Mouse (Mus musculus): ENCODE measurements around the gene Skiv2l. TPM values are rescaled to one million over a fixed set of nuclear protein-coding genes. Genes with fewer than 3 reads are reported as not detected.

Skiv2l gene
- total and polyA plus RNA-seq, 2 experiments from 2014 or later: 18.7 to 40.3 TPM

GRCm38 (mm10) chr17:34893072-34893824, 43.2 kb upstream of the Skiv2l start:
- Histone ChIP-seq H3K27ac (ENCODE audit: low read depth) (peak overlapping the region; percentile 80), H3K9me3 (replicated peaks; ENCODE audit: control insufficient read depth, low read length) (no peaks in the 10 kb centered on the region), H3K4me3 (ENCODE audit: low read depth, low read length) (peak overlapping the region; percentile 85), H3K9ac (replicated peaks; ENCODE audit: low read depth, low read length) (peak overlapping the region; percentile 18), H3K36me3 (replicated peaks; ENCODE audit: control insufficient read depth, insufficient read depth, low read length) (no peaks in the 10 kb centered on the region), H3K4me2 (ENCODE audit: low read depth, low read length) (peak overlapping the region; percentile 99), H3K4me1 (ENCODE audit: control insufficient read depth, insufficient read depth) (peaks cover 17% of the 10 kb centered on the region), H3K27me3 (ENCODE audit: control insufficient read depth, insufficient read depth, low read length) (no peaks in the 10 kb centered on the region)
- no peak for DNase-seq (ENCODE audit: low spot score)
- TF ChIP-seq CTCF (IDR thresholded peaks at IDR 0.05; ENCODE audit: low read depth) (no peak), EP300 (IDR thresholded peaks at IDR 0.05; ENCODE audit: low read depth) (no peak)
- no peak for ATAC-seq (ENCODE audit: insufficient read depth, low read depth)
- WGBS: 74% methylated on average over 12 of the region's 12 CpGs

DNA sequence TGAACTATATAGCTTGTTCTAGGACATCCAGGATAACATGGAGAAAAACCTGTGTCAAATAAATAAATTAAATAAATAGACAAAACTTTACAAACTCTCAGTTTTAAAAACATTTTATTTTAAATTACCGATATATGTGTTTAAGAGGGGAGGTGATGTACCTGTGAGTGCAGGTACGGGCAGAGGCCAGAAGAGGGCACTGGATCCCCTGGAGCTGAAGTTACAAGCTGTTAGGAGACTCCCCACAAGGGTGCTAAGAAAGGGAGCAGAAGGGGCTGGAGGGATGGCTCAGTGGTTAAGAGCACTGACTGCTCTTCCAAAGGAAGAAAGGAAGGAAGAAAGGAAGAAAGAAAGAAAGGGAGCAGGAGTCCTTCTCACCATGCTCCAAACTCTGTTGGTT, 41.4 kb upstream of the Skiv2l start:
- 86% methylated on average over 2 of the region's 2 CpGs for WGBS
- Histone ChIP-seq H3K4me3 (ENCODE audit: low read depth, low read length) (no peak overlapping the region), H3K9ac (replicated peaks; ENCODE audit: low read depth, low read length) (no peak overlapping the region), H3K4me2 (ENCODE audit: low read depth, low read length) (no peak overlapping the region), H3K27me3 (ENCODE audit: control insufficient read depth, insufficient read depth, low read length) (no peaks in the 10 kb centered on the region), H3K27ac (ENCODE audit: low read depth) (no peak overlapping the region), H3K9me3 (replicated peaks; ENCODE audit: control insufficient read depth, low read length) (no peaks in the 10 kb centered on the region), H3K4me1 (ENCODE audit: control insufficient read depth, insufficient read depth) (peaks cover 9% of the 10 kb centered on the region), H3K36me3 (replicated peaks; ENCODE audit: control insufficient read depth, insufficient read depth, low read length) (no peaks in the 10 kb centered on the region)
- no peak for TF ChIP-seq EP300 (IDR thresholded peaks at IDR 0.05; ENCODE audit: low read depth)
- ATAC-seq (ENCODE audit: insufficient read depth, low read depth): no peak
- no peak for DNase-seq (ENCODE audit: low spot score)

- WGBS: 83% methylated on average over 12 of the region's 12 CpGs
- H3K27me3 ChIP-seq (ENCODE audit: control insufficient read depth, insufficient read depth, low read length): no peaks in the 10 kb centered on the region
These were observed 40.2 kb upstream of the Skiv2l start for GRCm38 (mm10) chr17:34890074-34890743.

GRCm38 (mm10) chr17:34887942-34888341, 37.9 kb upstream of the Skiv2l start:
- no peaks in the 10 kb centered on the region for H3K27me3 ChIP-seq (ENCODE audit: control insufficient read depth, insufficient read depth, low read length)
- H3K4me1 ChIP-seq (ENCODE audit: control insufficient read depth, insufficient read depth): no peaks in the 10 kb centered on the region
- no peak overlapping the region for H3K27ac ChIP-seq (ENCODE audit: low read depth)
- no peak overlapping the region for H3K4me2 ChIP-seq (ENCODE audit: low read depth, low read length)
- DNase-seq (ENCODE audit: low spot score) (no peak), ATAC-seq (ENCODE audit: insufficient read depth, low read depth) (no peak)
- TF ChIP-seq CTCF (IDR thresholded peaks at IDR 0.05; ENCODE audit: low read depth) (no peak), EP300 (IDR thresholded peaks at IDR 0.05; ENCODE audit: low read depth) (no peak)
- 85% methylated on average over 5 of the region's 5 CpGs for WGBS
- no peaks in the 10 kb centered on the region for H3K36me3 ChIP-seq (replicated peaks; ENCODE audit: control insufficient read depth, insufficient read depth, low read length)
- H3K9me3 ChIP-seq (replicated peaks; ENCODE audit: control insufficient read depth, low read length): no peaks in the 10 kb centered on the region
- no peak overlapping the region for H3K9ac ChIP-seq (replicated peaks; ENCODE audit: low read depth, low read length)
- no peak overlapping the region for H3K4me3 ChIP-seq (ENCODE audit: low read depth, low read length)

More at GRCm38 (mm10) chr17:34890074-34890743, 40.2 kb upstream of the Skiv2l start:
- DNase-seq (ENCODE audit: low spot score): no peak
- no peak overlapping the region for H3K4me3 ChIP-seq (ENCODE audit: low read depth, low read length)
- H3K9me3 ChIP-seq (replicated peaks; ENCODE audit: control insufficient read depth, low read length): no peaks in the 10 kb centered on the region
- ATAC-seq (ENCODE audit: insufficient read depth, low read depth): no peak
- TF ChIP-seq EP300 (IDR thresholded peaks at IDR 0.05; ENCODE audit: low read depth) (no peak), CTCF (IDR thresholded peaks at IDR 0.05; ENCODE audit: low read depth) (no peak)
- H3K27ac ChIP-seq (ENCODE audit: low read depth): no peak overlapping the region
- H3K36me3 ChIP-seq (replicated peaks; ENCODE audit: control insufficient read depth, insufficient read depth, low read length): no peaks in the 10 kb centered on the region
- H3K9ac ChIP-seq (replicated peaks; ENCODE audit: low read depth, low read length): no peak overlapping the region
- H3K4me2 ChIP-seq (ENCODE audit: low read depth, low read length): no peak overlapping the region
- peaks cover 9% of the 10 kb centered on the region for H3K4me1 ChIP-seq (ENCODE audit: control insufficient read depth, insufficient read depth)

- Histone ChIP-seq H3K27me3 (ENCODE audit: control insufficient read depth, insufficient read depth, low read length) (no peaks in the 10 kb centered on the region), H3K36me3 (replicated peaks; ENCODE audit: control insufficient read depth, insufficient read depth, low read length) (no peaks in the 10 kb centered on the region), H3K9me3 (replicated peaks; ENCODE audit: control insufficient read depth, low read length) (no peaks in the 10 kb centered on the region), H3K4me2 (ENCODE audit: low read depth, low read length) (no peak overlapping the region), H3K27ac (ENCODE audit: low read depth) (no peak overlapping the region), H3K4me1 (ENCODE audit: control insufficient read depth, insufficient read depth) (no peaks in the 10 kb centered on the region), H3K4me3 (ENCODE audit: low read depth, low read length) (no peak overlapping the region), H3K9ac (replicated peaks; ENCODE audit: low read depth, low read length) (no peak overlapping the region)
- TF ChIP-seq EP300 (IDR thresholded peaks at IDR 0.05; ENCODE audit: low read depth): no peak
- TF ChIP-seq CTCF (IDR thresholded peaks at IDR 0.05; ENCODE audit: low read depth): no peak
- no peak for ATAC-seq (ENCODE audit: insufficient read depth, low read depth)
- DNase-seq (ENCODE audit: low spot score): no peak
- WGBS: 53% methylated on average over 3 of the region's 3 CpGs
These were observed 35.6 kb upstream of the Skiv2l start for GRCm38 (mm10) chr17:34885615-34886014.

All from heart, postnatal 0 days (tissue).